Mouse (Mus musculus) fibroblast of lung, adult 2 months (primary cell): ENCODE measurements at regions not wholly inside any gene's neighbourhood (a gene's known extent, or its start where the extent isn't known, plus 50 kb on each side); places are given as distances from the start of the nearest gene placed in this dataset.

Experiments used
- DNase-seq: peaks from one replicate; pipeline ENCODE4 v3.0.0-alpha.2; 2011; ENCODE audit warnings: low read depth

DNA sequence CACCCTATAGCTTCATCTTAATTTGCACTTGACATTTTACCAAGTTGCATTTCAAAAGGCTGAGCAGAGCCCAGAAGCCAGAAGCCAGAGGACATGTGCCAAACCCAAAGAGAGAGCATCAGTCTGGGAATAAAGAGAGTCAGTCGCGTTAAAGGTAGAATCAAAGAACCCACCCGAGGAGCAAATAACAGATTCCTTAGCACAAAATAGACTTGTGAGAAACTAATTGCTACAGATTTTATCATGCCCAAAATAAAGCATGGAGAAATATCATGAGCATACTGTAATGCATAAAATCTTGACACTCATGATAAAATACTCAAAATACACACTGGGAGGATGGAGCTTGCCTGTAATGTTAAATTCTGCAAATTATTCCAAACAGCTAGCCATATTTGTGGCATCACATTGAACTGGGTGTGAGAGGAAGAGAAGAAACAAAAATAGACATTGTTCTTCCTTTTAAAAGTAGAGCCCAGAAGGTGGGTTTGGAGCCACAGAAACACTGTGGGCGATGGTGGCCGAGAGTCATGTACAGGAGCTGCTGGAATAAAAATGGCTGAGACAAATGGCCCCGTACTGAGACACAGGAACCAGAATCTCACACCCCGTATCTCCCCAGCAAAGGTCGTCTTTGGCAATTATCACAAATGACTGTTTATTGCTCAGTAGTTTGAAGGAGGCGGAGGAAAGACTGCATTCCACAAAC lies 317.2 kb downstream of the Klf6 start:
- DNase-seq = no peak

- DNase-seq = no peak
Observed at GRCm38 (mm10) chr13:6189133-6189532, 327.9 kb downstream of the Klf6 start.

DNA sequence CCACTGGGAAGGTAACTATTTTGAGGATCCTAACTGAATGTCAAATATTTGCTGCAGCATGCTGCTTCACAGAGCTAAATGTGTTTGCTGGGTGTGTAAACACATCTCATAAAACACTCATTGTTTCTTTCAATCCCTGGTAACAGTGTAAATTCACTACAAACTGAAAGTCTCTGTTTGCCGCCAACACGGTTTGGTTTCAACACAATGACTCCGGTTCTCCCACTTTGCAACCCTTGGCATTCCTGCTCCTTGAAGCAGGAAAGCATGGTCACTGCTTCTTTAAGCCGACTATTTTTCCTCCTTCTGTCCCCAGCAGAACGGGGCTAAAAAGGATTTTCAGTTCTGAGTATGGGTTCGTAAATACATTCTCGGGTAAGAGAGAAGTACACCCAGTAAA lies 328.3 kb downstream of the Klf6 start:
- peak; percentile 28 for DNase-seq

DNA sequence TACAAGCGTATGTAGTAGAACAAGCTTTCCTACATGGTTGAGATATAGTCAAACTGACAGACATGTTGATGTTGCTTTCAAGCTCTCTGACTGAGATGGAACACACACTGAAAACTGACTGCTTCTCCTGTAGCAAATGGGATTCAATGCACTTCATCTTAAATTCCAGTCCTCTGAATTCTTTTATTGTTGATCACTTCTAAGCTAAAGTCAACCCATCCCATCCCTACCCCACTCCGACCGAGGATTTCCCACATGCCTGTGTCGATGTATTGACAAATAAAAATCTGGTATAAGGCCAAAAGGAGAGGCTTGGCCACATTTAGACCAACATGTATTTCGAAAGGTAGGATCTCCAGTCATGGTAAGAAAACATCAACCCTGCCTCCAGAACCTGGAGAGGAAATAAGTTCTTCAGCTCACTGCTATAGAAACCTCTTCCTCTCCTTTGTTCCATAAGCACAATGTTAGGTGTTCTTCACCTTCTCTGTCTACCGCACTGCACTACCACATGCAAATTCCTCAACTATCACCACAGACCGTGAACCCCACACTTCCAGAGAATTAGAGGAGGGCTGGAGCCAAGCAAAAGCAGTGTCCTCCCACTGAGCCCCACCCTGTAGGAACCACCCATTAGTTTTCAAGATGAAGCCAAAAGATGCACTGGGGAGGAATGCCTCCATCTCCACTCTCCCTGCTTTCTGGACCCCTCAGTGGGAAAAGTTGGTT lies 330.1 kb downstream of the Klf6 start:
- DNase-seq = no peak

GRCm38 (mm10) chr13:6191915-6192295 lies 330.6 kb downstream of the Klf6 start:
- DNase-seq = peak; percentile 83

DNA sequence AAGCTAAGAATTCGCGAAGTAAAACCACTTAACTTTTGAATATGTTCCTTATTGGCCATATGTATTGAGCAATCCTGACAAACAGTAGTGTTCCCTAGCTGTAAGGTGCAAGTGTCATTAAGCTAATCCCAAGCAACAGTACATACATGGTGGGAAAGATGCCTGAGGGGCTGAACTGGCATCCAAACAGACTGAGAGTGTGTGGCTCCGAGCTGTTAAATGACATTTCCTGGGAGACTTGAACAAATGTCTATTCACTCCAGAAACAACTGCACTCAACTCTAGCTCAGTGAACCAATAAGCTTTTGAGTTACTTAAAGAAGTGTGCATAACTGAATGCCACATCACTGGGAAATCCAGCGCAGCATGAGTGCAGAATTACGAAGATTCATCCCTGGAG lies 335.4 kb downstream of the Klf6 start:
- DNase-seq = no peak

DNA sequence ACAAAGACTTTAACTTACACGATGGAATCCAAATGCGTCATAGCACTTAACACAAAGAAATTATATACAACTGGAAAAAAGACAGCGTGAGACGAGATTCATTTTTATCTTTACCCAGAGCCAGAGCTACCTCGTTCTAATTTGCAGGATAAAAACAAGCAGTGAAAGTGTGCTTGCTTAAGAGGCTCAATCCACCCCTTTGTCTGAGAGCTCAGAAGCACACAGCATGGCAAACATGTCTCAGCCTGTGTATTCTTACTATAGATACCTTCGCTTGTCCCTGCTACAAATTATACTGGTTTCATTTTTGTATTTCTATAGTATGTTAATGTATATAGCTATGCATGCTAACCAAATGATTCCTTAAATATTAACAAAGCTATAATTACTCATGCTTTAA lies 337.8 kb downstream of the Klf6 start:
- no peak for DNase-seq

GRCm38 (mm10) chr13:6201516-6201915 lies 340.2 kb downstream of the Klf6 start:
- no peak for DNase-seq

DNA sequence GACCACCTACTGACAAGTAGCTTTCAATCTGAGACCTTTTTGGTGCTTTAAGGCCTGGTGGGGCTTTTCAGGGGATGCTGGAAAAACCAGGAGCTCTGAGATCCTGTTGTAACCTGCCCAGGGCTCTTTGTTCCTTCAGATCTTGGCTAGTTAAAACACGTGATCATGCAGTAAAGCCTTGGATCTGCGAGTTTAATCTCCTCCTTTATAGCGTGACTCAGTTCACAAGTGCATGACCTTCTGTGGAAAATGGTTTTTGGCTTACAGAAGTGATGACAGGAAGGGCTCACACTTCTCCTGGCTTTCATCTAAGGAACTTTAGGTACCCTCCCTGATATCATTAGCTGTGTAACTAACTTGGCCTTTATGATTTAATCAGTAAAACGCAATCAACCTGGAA lies 343.1 kb upstream of the Pitrm1 start:
- no peak for DNase-seq

DNA sequence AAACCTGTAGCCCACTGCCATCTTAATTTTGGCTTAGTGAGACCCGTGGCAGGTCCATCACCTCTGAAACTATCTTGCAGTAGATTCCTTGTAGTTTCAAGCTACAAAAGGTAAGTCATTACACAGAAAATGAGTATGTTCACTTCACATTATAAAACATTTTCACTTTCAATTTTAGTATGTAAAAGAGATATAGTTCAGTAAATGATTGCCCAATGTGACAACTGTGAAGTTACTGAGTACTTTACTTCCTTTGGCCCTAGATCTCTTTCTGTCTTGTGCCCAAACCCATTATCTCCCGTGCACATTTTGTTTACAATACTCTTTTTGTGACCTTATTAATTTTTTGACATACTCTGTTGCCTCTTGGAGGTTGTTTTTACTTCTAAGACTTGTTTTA lies 335.4 kb upstream of the Pitrm1 start:
- no peak for DNase-seq

DNA sequence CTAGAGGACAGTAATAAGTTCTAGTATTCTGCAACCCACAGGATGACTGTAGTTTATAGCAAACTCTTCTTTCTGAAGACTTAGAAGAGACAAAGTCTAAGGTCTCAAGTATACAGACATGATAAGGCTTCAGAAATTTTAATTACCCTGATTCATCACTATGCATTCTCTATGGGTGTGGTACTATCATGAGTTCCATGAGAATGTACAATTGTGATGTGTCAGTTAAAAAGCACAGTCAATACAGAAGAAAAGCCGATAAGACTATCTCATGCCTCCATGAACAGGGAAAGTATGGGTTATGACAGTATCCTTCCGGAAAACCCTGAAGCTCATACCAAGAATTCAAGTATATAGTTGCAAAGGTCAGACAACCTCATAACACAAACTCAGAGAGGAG lies 333.8 kb upstream of the Pitrm1 start:
- DNase-seq = no peak

DNA sequence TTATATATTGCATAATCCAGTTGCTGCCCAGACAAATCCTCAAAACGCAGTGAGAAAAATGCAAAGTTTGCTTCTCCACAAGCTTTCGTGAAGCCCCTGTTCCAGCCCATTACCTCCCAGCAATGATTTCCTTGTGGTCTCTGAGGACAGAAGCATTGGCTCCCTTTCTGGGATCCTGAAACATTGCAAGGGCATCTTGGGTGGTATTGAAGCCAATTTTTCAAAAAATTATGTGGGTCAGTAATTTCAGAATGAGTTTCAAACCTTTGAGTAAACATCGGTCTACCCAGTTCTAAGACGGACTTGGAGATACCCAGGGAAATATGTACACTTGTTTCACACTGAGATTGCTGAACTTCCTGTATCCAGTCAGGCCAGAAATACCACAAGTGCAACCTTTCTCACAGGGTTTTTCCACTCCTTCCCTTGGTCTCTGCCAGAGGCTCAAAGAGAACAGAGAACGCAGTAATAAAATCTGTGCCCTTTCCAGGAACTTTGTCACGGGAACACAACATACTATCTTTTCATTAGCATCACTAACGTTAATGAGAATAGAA lies 321.8 kb upstream of the Pitrm1 start:
- DNase-seq = peak; percentile 50

DNA sequence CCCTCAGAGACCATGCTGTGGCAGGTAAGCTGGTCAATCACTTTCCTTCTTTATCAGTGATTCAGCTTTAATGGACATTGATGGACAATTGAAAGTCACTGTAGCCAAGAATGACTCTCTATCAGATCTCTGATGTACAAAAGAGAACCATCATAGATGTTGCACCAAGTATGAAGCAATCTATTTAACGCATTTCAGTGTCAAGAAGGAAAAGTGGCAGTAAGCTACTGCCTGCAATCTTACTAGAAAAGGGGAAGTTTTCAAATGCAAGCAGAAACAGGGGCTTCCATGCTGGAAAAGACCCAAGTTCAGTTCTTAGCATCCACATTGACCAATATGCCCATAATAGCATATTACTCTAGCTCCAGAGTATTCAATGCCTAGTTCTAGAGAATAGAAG lies 319.7 kb upstream of the Pitrm1 start:
- no peak for DNase-seq

DNA sequence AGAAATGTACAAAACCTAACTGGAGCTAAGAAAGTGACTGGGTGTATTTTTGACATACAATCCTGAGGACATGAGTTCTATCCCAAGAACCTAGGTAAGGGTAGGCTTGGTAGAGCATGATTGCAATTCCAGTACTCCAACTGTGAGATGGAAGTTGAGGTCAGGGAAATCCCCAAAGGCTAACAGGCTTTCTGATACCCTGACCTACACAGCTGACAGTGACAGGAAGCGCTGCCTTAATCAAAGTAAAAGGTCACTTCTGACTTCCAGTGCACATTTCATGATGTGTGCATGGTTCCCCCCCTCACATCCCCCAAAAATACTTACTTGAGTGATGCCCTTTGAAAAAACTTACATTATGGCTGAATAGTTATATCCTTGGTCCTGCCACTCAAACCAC lies 312.6 kb upstream of the Pitrm1 start:
- no peak for DNase-seq

DNA sequence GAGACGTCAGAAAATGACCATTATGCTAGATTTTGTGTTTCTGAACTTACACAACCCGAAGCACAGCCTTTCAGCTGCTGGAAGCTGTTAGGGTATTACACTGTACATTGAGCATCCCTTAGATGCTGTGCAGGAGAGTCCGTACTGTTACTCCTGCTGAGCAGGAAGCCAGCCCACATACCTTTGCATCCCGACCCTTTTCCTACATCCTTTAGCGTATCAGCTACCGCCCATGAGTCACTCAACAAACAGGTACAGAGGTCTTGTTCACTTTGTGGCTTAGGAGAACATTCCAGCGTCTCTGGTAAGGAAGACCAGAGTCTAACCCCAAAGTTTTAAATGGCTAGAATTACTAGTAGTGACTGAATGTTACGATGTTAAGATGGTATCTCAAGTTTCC lies 311.4 kb upstream of the Pitrm1 start:
- DNase-seq = no peak

- no peak for DNase-seq
Observed at GRCm38 (mm10) chr13:6237201-6237600, 310.7 kb upstream of the Pitrm1 start.

GRCm38 (mm10) chr13:6240855-6241254 lies 307.1 kb upstream of the Pitrm1 start:
- no peak for DNase-seq

- DNase-seq = no peak
Observed at GRCm38 (mm10) chr13:6241472-6242123, 306.4 kb upstream of the Pitrm1 start.

DNA sequence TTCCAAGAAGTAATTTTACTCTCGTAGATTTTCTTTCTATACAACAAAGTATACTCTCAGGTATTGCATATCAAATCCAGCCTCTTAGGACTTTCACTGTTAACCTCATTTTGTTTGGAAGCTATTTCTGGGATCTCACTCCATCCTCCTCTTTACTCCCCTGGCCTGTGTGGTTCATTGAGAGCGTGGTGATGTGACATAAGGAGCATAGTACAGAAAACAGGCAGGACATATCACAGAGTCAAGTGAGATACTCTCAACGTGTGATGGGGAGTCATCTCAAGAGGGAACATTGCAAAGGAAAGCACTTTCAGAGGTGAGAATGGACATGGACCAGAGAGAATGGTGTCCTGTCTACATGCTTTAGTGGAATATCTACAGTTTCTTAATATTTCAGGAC lies 297.8 kb upstream of the Pitrm1 start:
- no peak for DNase-seq

- no peak for DNase-seq
Observed at GRCm38 (mm10) chr13:6251025-6251862, 296.7 kb upstream of the Pitrm1 start.

DNA sequence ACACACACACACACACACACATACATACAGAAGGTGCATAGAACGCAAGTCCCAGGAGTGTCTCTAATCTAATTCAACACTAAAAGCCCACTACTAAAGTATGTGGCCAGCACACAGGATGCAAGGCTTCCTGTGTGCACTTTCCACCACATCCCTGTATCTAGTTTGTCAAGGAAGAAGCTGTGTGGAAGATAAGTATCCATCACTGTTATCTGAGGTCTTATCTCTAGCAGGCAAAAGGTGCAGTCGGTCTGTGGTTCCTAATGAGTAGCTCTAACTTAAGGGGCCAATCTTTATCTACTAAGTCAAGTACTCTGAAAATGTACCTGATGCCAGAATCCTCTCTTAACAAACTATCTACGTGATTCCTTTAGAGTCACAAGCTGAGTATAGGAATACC lies 295.8 kb upstream of the Pitrm1 start:
- no peak for DNase-seq

GRCm38 (mm10) chr13:6255303-6255702 lies 292.6 kb upstream of the Pitrm1 start:
- no peak for DNase-seq
